Mouse (Mus musculus): Measurements from ENCODE around the gene Gm49325.

- TF ChIP-seq POLR2A (IDR thresholded peaks at IDR 0.05; ENCODE audit: control insufficient read depth, extremely low read depth, insufficient read depth, low read length, poor library complexity) (no peak), CTCF (IDR thresholded peaks at IDR 0.05; ENCODE audit: borderline replicate concordance, control insufficient read depth, extremely low read depth, insufficient read depth, low read length, poor library complexity) (no peak)
Measured at GRCm38 (mm10) chr10:77606855-77607254, 858 bp downstream of the Gm49325 start.

Data from thymus, adult 2 months (tissue).